In genomic region chr15:103256210-103256986, GRCm38 (mm10) we compare ENCODE assay signal across 1 mouse cellular context.
TF ChIP-seq lines count a peak whose summit lies in the region.

No protein-coding gene starts in this region.

TF ChIP-seq in MEL, 35 proteins besides CTCF, POLR2A, EP300 and RAD21:
- TF ChIP-seq NRF1 (IDR thresholded peaks at IDR 0.05; ENCODE audit: insufficient read depth, low read depth, low read length, poor library complexity, severe bottlenecking) (no peak), NELFE (IDR thresholded peaks at IDR 0.05; ENCODE audit: low read depth, low read length) (peak; percentile 22; the same call in 1 of the 2 replicates), MAZ (IDR thresholded peaks at IDR 0.05; ENCODE audit: low read depth, low read length) (no peak), GATA1 (IDR thresholded peaks at IDR 0.05; ENCODE audit: low read depth, low read length) (peak; percentile 67; the same call in 1 of the 2 replicates), MAFK (IDR thresholded peaks at IDR 0.05; ENCODE audit: borderline replicate concordance, low read depth, low read length) (no peak), SIN3A (IDR thresholded peaks at IDR 0.05; ENCODE audit: low read length) (peak; percentile 45; the same call in 1 of the 2 replicates), MXI1 (IDR thresholded peaks at IDR 0.05; ENCODE audit: low read depth, low read length) (no peak), ZKSCAN1 (IDR thresholded peaks at IDR 0.05; ENCODE audit: low read depth, low read length) (no peak), TCF12 (IDR thresholded peaks at IDR 0.05; ENCODE audit: low read depth, low read length) (peak; percentile 27; the same call in 1 of the 2 replicates), BHLHE40 (IDR thresholded peaks at IDR 0.05; ENCODE audit: borderline replicate concordance, low read depth, low read length) (peak; percentile 28; the same call in 1 of the 2 replicates), CHD1 (IDR thresholded peaks at IDR 0.05; ENCODE audit: low read depth, low read length) (peak; percentile 90; the same call in 1 of the 2 replicates), ETS1 (IDR thresholded peaks at IDR 0.05; ENCODE audit: low read depth, low read length) (peak; percentile 34; the same call in 1 of the 2 replicates), HCFC1 (IDR thresholded peaks at IDR 0.05; ENCODE audit: low read depth, low read length) (no peak), MEF2A (IDR thresholded peaks at IDR 0.05; ENCODE audit: extremely low read depth, insufficient replicate concordance, low read depth, low read length, poor library complexity, severe bottlenecking) (no peak), TBP (IDR thresholded peaks at IDR 0.05; ENCODE audit: low read depth, low read length) (peak; percentile 58)
